Mouse (Mus musculus): ENCODE results near the gene Btbd18. TPM values are rescaled to one million over a fixed set of nuclear protein-coding genes. Genes with fewer than 3 reads are reported as not detected.
A peak's percentile ranks its signal among the peaks of the same experiment; 100 is the strongest.

The Btbd18 gene
- polyA plus RNA-seq, 1 experiment from 2014 or later: 0.53 TPM

DNA sequence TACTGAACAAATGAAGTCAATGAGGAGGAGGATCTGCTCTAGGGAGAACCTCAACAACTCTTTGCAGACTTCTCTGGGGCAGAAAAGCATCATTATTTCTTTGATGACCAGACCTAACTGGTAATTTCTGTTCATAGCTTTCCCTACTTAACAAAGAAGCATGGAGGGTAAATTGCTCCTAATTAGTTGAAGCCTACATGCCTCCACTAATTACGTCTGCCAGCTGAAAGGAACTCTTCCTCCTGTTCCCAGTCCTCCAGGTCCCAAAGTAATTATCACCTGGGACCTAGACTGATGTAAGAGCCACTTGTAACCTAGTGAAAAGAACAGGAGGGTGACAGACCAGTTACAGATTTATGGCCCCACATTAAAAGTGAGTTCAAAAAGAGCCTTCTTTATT, 48.6 kb downstream of the Btbd18 start:
- no peak overlapping the region for H3K4me2 ChIP-seq
- no peaks in the 10 kb centered on the region for H3K9me3 ChIP-seq
- no peak overlapping the region for H3K4me3 ChIP-seq (replicated peaks)
- ATAC-seq (ENCODE audit: insufficient number of reproducible peaks, insufficient read depth, low FRiP score, low TSS enrichment, low read depth): no peak
- H3K27me3 ChIP-seq: no peaks in the 10 kb centered on the region
- peaks cover 71% of the 10 kb centered on the region for H3K36me3 ChIP-seq
- H3K27ac ChIP-seq: peak overlapping the region; percentile 17; the same call in 1 of the 2 replicates
- H3K4me1 ChIP-seq (replicated peaks): peaks cover 12% of the 10 kb centered on the region
- H3K9ac ChIP-seq (replicated peaks): no peak overlapping the region
- WGBS: 30% methylated on average over 1 of the region's 1 CpGs

DNA sequence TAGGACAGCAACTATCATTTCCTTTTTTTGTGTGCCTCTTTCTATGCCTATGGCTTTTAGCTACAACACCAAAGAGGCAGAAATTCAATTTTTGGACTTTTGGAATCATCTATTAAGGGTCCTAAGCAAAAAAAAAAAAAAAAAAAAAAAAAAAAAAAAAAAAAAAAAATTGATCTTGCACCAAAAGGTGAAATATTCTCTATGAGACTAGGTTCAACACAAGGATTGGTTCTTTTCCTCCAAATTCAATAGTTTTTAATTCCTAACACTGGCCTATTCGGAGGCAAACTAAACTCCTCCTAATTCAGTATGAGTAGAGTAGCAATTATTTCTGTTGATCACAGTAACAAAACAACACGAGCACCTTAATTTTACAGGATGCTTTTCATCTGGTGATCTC, 53.0 kb downstream of the Btbd18 start:
- Histone ChIP-seq H3K27ac (no peak overlapping the region), H3K4me2 (no peak overlapping the region), H3K4me1 (replicated peaks) (peaks cover 22% of the 10 kb centered on the region), H3K9ac (replicated peaks) (no peak overlapping the region), H3K36me3 (peaks cover 40% of the 10 kb centered on the region), H3K9me3 (no peaks in the 10 kb centered on the region), H3K4me3 (replicated peaks) (no peak overlapping the region), H3K27me3 (no peaks in the 10 kb centered on the region)
- ATAC-seq (ENCODE audit: insufficient number of reproducible peaks, insufficient read depth, low FRiP score, low TSS enrichment, low read depth): no peak
- WGBS: 86% methylated on average over 2 of the region's 2 CpGs

DNA sequence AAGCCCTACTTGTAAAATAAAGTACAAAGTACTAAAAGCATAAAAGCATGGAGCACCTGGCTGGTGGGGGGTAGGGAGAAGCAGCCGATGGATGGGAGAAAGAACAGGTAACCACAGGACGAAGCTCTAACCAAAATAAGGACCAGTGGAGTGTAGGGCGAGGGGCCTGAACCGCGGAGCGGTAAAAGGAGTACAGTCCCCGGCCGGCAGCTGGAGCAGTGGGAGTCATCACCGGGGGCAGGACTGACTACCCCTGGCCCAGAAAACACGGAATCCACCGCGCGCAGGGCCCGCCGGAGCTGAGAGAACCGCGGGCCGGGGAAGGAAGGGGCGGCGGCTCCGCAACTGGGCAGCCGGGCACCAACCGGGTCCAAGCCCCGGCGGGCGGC, 55.5 kb downstream of the Btbd18 start:
- Histone ChIP-seq H3K36me3 (peaks cover 16% of the 10 kb centered on the region), H3K9ac (replicated peaks) (peak overlapping the region; percentile 93), H3K9me3 (no peaks in the 10 kb centered on the region), H3K4me2 (peak overlapping the region; percentile 74), H3K4me1 (replicated peaks) (peaks cover 13% of the 10 kb centered on the region), H3K27me3 (no peaks in the 10 kb centered on the region), H3K4me3 (replicated peaks) (peak overlapping the region; percentile 92), H3K27ac (peak overlapping the region; percentile 95)
- ATAC-seq (ENCODE audit: insufficient number of reproducible peaks, insufficient read depth, low FRiP score, low TSS enrichment, low read depth): peak; percentile 16; the same call in 1 of the 2 replicates
- WGBS: 2% methylated on average over 21 of the region's 26 CpGs

DNA sequence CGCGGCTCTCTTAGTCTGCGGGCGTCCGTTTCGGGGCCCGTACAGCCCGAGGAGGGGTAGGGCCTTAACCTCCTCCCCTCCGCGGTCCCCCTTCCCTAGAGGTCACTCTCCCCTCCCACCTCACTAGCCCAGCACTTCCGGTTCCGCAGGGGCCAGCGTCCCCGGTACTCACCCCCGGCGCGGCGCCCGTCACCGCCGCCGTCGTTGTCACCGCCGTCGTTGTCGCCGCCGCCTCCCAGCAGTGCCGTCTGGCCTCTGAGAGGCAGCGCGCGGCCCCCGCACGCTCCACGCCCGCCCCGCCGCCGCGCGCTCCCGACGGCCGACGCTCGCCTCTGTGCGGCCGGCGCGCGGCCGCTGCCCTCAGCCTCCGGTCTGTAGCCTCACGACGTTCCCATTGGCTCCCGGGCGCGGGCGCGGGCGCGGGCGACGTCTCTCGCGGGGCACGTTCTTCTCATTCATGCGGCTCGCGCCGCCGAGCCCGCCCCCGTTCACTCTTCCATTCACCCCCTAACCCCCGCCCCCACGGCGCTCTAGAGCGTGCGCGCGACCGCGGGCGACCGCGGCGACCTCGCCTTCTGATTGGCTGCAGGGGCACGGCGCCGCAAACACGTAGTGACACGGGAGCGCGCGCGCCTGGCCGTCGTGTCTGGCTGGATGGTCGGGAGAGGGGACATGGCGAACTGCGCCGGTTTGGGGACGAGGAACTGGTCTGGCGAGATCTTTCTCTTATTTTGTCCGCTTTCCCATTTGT, 56.1 kb downstream of the Btbd18 start, which contains the start of gene Zdhhc5:
TSS of gene Zdhhc5 (minus strand) at position 370 of the 751 bp plus-strand sequence.
- Histone ChIP-seq H3K27ac (peak within 1 kb of the TSS; percentile 95), H3K9ac (replicated peaks) (peak within 1 kb of the TSS; percentile 93), H3K4me3 (replicated peaks) (peak within 1 kb of the TSS; percentile 92), H3K9me3 (no peaks in the 10 kb centered on the region), H3K4me2 (peak within 1 kb of the TSS; percentile 74), H3K36me3 (peaks cover 11% of the 10 kb centered on the region), H3K4me1 (replicated peaks) (peaks cover 13% of the 10 kb centered on the region), H3K27me3 (no peaks in the 10 kb centered on the region)
- ATAC-seq (ENCODE audit: insufficient number of reproducible peaks, insufficient read depth, low FRiP score, low TSS enrichment, low read depth): peak; percentile 94
- under 1% methylated on average over 102 of the region's 107 CpGs for WGBS

DNA sequence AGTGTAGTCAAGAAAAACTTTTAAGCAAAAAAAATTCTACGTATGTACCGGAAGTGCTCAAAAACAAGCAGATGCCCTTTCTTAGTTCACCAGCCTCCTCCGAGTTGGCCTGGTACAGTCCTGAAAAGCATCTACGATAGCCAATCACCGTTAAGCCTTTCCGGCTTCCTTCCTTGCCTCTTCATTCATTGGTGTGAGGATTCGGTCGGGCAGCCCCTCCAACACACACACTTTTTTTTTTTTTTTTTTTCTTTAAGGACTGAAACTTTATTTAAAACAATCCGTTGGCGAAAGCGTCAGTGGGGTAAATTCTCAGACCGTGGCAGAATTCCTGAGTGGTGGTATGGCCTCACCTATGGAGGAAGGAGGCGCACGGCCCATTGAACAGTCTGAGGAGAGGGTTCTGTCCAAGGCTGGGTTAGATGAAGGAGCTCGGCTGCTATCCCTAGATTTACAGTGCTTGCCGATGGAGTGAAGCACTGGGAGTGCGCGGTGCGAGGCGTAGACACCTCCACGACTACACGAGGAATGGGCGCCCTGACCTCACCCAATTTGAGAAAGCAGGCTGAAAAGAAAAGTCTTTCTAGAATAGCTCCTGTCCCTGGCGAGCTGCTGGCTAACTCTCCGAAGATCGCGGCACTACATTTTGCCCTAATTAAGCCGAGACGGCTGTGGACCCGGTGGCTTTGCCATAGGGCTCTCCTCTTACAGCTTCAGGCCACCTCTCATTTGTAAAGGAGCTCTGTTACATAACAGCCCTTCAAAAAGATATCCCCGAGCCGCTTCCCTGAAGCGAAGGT, 56.9 kb downstream of the Btbd18 start:
- Histone ChIP-seq H3K27me3 (no peaks in the 10 kb centered on the region), H3K9ac (replicated peaks) (peak overlapping the region; percentile 93), H3K36me3 (peaks cover 3% of the 10 kb centered on the region), H3K4me1 (replicated peaks) (peaks cover 13% of the 10 kb centered on the region), H3K27ac (peak overlapping the region; percentile 95), H3K4me2 (peak overlapping the region; percentile 74), H3K9me3 (no peaks in the 10 kb centered on the region), H3K4me3 (replicated peaks) (peak overlapping the region; percentile 92)
- WGBS: under 1% methylated on average over 33 of the region's 33 CpGs
- ATAC-seq (ENCODE audit: insufficient number of reproducible peaks, insufficient read depth, low FRiP score, low TSS enrichment, low read depth): peak; percentile 96

DNA sequence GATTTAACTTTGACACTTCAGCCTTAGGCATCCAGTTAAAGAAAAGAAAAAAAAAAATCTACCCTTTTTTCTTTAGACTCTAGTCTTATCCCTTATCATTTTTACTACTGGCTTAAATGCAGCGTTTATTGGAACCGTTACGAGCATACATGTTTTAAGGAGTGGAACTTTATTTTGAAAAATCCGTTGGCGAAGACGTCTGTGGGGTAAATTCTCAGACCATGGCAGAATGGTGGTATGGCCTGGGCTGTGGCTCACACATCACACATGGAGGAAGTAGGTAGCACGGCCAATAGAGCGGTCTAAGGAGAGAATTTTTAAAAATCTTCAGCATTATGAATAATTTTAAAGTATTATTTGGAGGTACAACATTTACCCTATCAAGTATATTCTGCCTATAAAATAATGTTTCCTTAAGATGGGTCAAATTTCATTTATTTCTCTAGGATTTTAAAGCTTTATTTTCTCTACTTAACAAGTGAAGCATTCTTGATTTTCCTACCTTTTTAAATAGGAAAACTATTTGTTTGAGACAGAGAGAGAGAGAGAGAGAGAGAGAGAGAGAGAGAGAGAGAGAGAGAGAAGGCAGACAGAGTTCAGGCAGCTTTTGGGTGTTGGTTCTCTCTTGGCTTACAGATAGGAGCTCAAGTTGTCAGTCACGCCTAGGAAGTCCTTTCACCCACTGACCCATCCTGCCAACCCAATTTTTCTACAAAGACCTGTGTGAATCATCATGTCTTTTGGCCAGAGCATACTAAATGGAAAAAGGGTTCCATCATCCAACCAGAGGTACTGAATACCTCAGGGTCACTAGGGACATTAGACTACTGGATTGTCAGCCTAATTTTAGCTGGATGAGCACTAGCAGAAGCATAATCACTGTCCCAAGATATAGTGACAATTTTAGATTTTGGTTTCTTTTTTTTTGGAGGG, 57.8 kb downstream of the Btbd18 start:
- Histone ChIP-seq H3K4me1 (replicated peaks) (peaks cover 13% of the 10 kb centered on the region), H3K9me3 (no peaks in the 10 kb centered on the region), H3K9ac (replicated peaks) (peak overlapping the region; percentile 65), H3K4me2 (peak overlapping the region; percentile 74), H3K4me3 (replicated peaks) (peak overlapping the region; percentile 92), H3K36me3 (peaks cover 7% of the 10 kb centered on the region; the same call in 1 of the 2 replicates), H3K27me3 (no peaks in the 10 kb centered on the region), H3K27ac (peak overlapping the region; percentile 90; the same call in 1 of the 2 replicates)
- 36% methylated on average over 9 of the region's 9 CpGs for WGBS
- ATAC-seq (ENCODE audit: insufficient number of reproducible peaks, insufficient read depth, low FRiP score, low TSS enrichment, low read depth): no peak

DNA sequence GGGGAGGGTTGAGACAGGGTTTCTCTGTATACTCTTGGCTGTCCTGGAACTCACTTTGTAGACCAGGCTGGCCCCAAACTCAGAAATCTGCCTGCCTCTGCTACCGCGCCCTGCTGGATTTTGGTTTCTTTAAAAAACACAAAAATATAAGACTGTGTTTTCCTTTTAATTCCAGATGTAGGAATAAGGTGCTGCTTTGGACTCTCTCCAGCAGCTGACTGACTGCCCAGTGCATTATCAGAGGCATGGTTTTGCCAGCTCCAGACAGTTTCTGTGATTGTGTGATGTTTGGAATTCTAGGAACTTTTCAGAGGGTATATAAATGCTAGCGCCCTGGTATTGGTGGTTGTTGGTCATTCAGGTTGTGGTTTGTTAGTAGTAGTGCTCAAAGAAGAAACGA, 58.5 kb downstream of the Btbd18 start:
- WGBS: 92% methylated on average over 4 of the region's 4 CpGs

More for the DNA sequence above, 58.5 kb downstream of the Btbd18 start:
- H3K27ac ChIP-seq: no peak overlapping the region
- H3K4me3 ChIP-seq (replicated peaks): no peak overlapping the region
- peaks cover 11% of the 10 kb centered on the region for H3K4me1 ChIP-seq (replicated peaks)
- H3K36me3 ChIP-seq: peaks cover 13% of the 10 kb centered on the region; the same call in 1 of the 2 replicates
- H3K9me3 ChIP-seq: no peaks in the 10 kb centered on the region
- H3K9ac ChIP-seq (replicated peaks): no peak overlapping the region
- no peak for ATAC-seq (ENCODE audit: insufficient number of reproducible peaks, insufficient read depth, low FRiP score, low TSS enrichment, low read depth)
- no peaks in the 10 kb centered on the region for H3K27me3 ChIP-seq
- no peak overlapping the region for H3K4me2 ChIP-seq

Other genes with a start within 250 kb of the Btbd18 start
- 12.7 and 12.9 TPM in 2 replicates for gene Calcrl, start 233.7 kb upstream of the Btbd18 start, polyA plus RNA-seq (2016; fragmentation: Nextera tagmentation; extraction: Ambion mirVana)
- 15.1 and 16.2 TPM in 2 replicates for gene Tfpi, start 182.3 kb upstream of the Btbd18 start, polyA plus RNA-seq (2016; fragmentation: Nextera tagmentation; extraction: Ambion mirVana)
- gene Ctnnd1, start 8.3 kb upstream of the Btbd18 start, polyA plus RNA-seq (2016; fragmentation: Nextera tagmentation; extraction: Ambion mirVana): 42.0 and 49.6 TPM in 2 replicates
- 438 and 451 TPM in 2 replicates for gene Selenoh, start 11.7 kb downstream of the Btbd18 start, polyA plus RNA-seq (2016; fragmentation: Nextera tagmentation; extraction: Ambion mirVana)
- gene Gm28635, start 19.0 kb downstream of the Btbd18 start, polyA plus RNA-seq (2016; fragmentation: Nextera tagmentation; extraction: Ambion mirVana): not detected in 2 replicates
- 37.4 TPM in 2 replicates for gene Med19, start 19.3 kb downstream of the Btbd18 start, polyA plus RNA-seq (2016; fragmentation: Nextera tagmentation; extraction: Ambion mirVana)
- 115 and 118 TPM in 2 replicates for gene Tmx2, start 20.1 kb downstream of the Btbd18 start, polyA plus RNA-seq (2016; fragmentation: Nextera tagmentation; extraction: Ambion mirVana)
- 32.0 and 38.3 TPM in 2 replicates for gene Zdhhc5, start 56.1 kb downstream of the Btbd18 start, polyA plus RNA-seq (2016; fragmentation: Nextera tagmentation; extraction: Ambion mirVana)
- 42.8 and 47.1 TPM in 2 replicates for gene Clp1, start 68.3 kb downstream of the Btbd18 start, polyA plus RNA-seq (2016; fragmentation: Nextera tagmentation; extraction: Ambion mirVana)
- 13.9 and 14.1 TPM in 2 replicates for gene Ypel4, start 75.0 kb downstream of the Btbd18 start, polyA plus RNA-seq (2016; fragmentation: Nextera tagmentation; extraction: Ambion mirVana)
- 10.4 and 14.8 TPM in 2 replicates for gene Gm19426, start 84.6 kb downstream of the Btbd18 start, polyA plus RNA-seq (2016; fragmentation: Nextera tagmentation; extraction: Ambion mirVana)
- 11.5 and 14.3 TPM in 2 replicates for gene Serping1, start 116.4 kb downstream of the Btbd18 start, polyA plus RNA-seq (2016; fragmentation: Nextera tagmentation; extraction: Ambion mirVana)
- gene Ube2l6, start 139.7 kb downstream of the Btbd18 start, polyA plus RNA-seq (2016; fragmentation: Nextera tagmentation; extraction: Ambion mirVana): 23.2 and 29.0 TPM in 2 replicates
- 0.19 and 0.49 TPM in 2 replicates for gene Smtnl1, start 163.6 kb downstream of the Btbd18 start, polyA plus RNA-seq (2016; fragmentation: Nextera tagmentation; extraction: Ambion mirVana)
- 38.8 and 43.3 TPM in 2 replicates for gene Timm10, start 167.9 kb downstream of the Btbd18 start, polyA plus RNA-seq (2016; fragmentation: Nextera tagmentation; extraction: Ambion mirVana)
- gene Slc43a1, start 179.8 kb downstream of the Btbd18 start, polyA plus RNA-seq (2016; fragmentation: Nextera tagmentation; extraction: Ambion mirVana): 21.1 and 23.8 TPM in 2 replicates
- 0.84 and 0.95 TPM in 2 replicates for gene Rtn4rl2, start 227.6 kb downstream of the Btbd18 start, polyA plus RNA-seq (2016; fragmentation: Nextera tagmentation; extraction: Ambion mirVana)